Mouse (Mus musculus) inflammation-experienced regulatory T-cells, adult 6 months (primary cell): ENCODE data around the gene Gm20388. TPM values are rescaled to one million over a fixed set of nuclear protein-coding genes. Genes with fewer than 3 reads are reported as not detected.

ENCODE experiments used
- ATAC-seq: one replicate; pipeline ENCODE4 v1.8.0; 2017
- polyA plus RNA-seq, 3 experiments: library from polyadenylated mRNA; unstranded; fragments of 100-300 nt; shearing (Covaris generic); gene quantifications; one replicate each; pipeline ENCODE4 v1.2.1; 2017

The Gm20388 gene
- polyA plus RNA-seq, 3 experiments from 2014 or later: 10.8 to 14.1 (median 11.8) TPM

DNA sequence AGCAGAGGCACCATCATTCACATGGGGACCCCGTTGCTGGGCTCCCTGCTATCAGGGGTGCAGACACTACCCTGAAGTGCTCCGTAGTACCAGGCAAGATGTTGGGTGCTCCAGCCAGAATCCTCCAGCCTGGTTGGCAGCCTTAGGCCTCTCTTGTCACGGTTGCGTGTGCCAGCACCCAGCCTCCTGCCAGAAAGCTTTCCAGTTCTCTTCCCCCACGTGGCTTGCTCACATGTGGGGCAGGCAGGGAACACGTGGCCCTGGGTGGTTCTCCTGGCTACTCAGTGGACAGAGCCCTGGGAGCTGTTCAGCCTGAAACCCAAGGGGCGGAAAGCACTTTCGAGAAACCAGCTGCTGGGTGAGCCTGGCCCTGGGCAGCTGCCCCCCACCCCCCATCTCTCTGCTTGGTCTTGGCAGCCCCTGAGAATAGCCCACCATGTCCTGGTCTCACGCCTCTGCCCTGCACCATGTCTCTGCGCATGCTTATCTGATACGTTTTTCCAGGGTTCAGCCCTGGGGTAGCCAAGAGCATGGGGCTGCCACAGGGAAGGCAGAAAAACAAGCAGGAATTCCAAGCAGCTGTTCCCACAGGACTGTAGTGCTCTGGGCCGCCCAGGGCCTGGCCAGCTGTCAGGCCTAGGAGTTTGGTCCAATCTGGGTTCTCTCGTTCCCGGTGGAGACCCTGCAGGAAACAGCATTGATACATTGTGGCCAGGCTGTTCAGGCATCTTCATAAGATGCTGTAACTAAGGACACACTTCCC, 135.8 kb downstream of the Gm20388 start:
- no peak for ATAC-seq

DNA sequence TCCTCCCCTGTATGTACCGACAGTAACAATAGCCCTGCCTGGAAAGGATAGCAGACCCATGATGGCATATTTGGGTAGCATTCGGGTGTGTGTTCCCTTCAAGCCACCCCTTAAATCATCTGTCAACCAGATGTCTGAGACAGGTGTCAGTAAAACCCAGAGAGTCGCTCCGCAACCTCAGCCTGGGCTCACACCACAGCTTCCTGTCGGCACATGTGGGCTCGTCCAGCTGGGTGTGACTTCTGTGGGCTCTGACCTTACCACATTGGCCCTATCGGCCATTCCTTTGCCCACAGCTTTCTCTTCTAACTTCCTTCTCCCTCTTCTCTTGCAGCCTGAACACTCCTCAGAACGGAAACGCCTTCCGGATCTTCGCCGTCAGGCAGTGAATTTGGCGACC, 139.3 kb downstream of the Gm20388 start:
- peak; percentile 51 for ATAC-seq

DNA sequence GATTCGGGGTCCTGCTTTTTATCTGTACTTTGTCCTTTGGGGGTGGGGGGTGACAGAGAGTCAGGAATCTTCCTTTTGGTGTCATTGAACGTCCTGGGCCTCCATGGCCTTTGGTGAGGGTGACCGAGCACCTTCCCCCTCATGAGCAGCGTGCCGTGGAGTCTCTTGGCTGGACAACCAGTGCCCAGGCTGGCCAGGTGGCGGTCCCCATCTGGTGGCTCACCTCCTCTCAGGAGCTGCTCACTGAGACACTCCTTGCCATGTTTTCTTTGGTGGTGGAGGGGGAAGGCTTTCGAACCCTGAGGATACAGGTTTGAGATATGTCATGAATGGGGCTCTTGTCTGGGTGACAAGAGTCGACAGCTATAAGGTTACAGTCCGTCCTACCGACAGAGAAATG, 139.7 kb downstream of the Gm20388 start:
- no peak for ATAC-seq

DNA sequence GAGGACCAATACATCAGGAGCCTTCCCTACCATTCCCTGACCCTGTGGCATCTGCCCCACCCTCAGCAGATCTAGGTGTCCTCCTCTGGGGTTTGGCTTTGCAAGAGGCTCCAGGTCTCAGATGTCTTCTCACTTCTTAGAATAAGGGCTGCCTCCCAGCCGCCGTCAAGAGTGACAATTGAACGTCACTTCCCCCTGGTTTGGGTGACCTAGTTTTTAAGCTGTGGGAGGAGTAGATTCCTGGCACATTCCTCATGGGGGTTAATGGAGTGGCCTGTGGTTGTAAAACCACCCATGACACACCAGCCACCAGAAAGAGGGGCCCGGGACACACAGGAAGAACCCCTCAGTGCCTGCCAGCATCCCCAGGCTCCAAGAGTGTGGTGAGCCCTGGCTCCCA, 140.4 kb downstream of the Gm20388 start:
- peak; percentile 76 for ATAC-seq

DNA sequence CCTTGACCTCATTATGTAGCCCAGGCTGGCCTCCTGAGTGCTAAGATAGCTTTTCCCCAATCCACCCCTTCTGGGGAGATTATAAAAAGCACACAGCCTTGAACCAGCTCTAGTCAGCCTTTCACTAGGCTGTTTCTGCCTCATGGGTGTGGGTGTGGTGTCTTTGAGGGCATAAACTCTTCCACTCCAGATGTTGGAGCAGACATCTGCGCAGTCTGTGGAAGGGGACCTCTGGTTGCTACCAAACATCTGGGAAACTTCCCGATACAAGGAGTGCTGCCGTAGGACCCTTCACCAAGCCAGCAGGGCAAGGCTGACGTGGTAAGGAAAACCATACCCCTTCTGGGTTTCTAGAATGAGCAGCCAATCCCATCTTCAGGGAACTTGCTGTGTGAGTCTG, 141.3 kb downstream of the Gm20388 start:
- ATAC-seq: no peak

GRCm38 (mm10) chr8:120052318-120052717, 141.7 kb downstream of the Gm20388 start:
- ATAC-seq: no peak

GRCm38 (mm10) chr8:120054833-120055232, 144.2 kb downstream of the Gm20388 start:
- ATAC-seq: no peak

GRCm38 (mm10) chr8:120057078-120057477, 146.4 kb downstream of the Gm20388 start:
- no peak for ATAC-seq

DNA sequence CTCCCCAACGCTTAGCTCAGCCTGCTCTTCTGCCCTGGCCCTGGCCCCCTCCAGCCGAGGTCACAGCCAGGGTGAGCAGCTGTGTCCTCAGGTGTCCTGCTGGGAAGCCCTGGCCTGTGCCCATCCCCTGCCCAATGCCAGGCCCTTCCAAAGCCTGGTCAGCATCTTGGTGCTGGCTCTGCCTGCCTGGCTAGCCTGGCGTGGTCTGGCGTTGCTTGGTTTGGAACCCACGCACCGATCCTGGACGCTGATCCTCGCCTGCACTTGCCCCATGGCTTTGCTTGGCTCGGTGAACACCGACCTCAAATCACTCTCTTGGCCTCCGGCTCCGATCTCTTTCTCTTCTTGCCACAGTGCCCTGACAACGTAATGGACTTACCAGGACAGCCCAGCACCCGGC, 152.1 kb downstream of the Gm20388 start:
- ATAC-seq: no peak

GRCm38 (mm10) chr8:120063326-120063725, 152.7 kb downstream of the Gm20388 start:
- peak; percentile 77 for ATAC-seq

GRCm38 (mm10) chr8:120065611-120066010, 155.0 kb downstream of the Gm20388 start:
- ATAC-seq: no peak

DNA sequence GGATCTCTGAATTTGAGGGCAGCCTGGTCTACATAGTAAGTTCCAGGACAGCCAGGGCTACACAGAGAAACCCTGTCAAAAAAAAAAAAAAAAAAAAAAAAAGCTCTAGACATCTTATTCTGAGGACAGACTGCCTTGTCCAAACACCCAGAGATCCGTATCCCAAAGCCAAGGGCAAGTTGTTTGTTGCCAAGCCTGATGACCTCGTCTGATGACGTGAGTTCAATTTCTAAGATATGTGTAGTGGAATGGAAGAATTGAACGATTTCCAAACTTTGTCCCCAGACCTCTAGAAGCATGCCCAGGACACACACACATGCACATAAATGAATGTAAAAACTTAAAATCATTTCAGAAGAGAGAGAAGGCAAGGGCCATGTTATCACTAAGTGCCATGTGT, 155.6 kb downstream of the Gm20388 start:
- no peak for ATAC-seq

- ATAC-seq: peak; percentile 60
These were observed 157.5 kb downstream of the Gm20388 start for GRCm38 (mm10) chr8:120067936-120068668.

- ATAC-seq: no peak
These were observed 161.0 kb downstream of the Gm20388 start for GRCm38 (mm10) chr8:120071684-120072083.

- ATAC-seq: no peak
These were observed 161.6 kb downstream of the Gm20388 start for GRCm38 (mm10) chr8:120072259-120072658.

- no peak for ATAC-seq
These were observed 162.2 kb downstream of the Gm20388 start for GRCm38 (mm10) chr8:120072827-120073226.

GRCm38 (mm10) chr8:120074516-120074915, 163.9 kb downstream of the Gm20388 start:
- no peak for ATAC-seq

DNA sequence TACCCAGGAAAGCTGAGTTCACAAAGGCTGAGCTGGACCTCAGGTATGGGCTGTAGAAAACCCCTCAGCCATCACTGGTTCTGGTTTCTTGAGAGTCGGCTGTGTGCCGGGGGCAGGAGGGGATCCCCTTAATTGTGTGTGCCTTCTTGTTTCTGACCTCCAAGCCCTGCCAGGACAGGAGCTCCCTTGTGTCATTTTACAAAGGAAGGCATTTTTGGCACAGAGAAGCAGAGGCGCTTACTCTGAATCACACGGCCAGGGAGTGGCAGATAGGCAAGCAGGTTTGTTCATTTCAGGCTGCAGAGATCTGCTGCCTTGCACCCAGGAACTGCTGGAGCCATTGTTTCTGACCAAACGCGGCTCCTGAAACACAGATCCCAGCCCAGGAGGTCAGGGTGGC, 164.7 kb downstream of the Gm20388 start:
- no peak for ATAC-seq

DNA sequence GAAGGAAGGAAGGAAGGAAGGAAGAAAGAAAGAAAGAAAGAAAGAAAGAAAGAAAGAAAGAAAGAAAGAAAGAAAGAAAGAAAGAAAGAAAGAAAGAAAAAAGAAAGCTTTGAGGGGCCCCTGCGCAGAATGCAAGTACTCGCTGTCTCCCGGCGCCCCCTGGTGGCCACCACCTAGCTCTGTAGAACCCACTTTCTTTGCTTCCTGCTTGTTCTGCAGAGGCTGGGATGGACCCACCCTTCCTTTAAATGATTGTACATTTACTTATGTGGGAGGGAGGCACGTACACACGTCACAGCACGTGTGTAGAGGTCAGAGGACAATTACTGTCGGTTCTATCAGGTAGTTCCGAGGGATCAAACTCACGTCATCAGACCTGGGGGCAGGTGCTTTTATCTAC, 167.4 kb downstream of the Gm20388 start:
- ATAC-seq: peak; percentile 74

GRCm38 (mm10) chr8:120079361-120079760, 168.7 kb downstream of the Gm20388 start:
- no peak for ATAC-seq

DNA sequence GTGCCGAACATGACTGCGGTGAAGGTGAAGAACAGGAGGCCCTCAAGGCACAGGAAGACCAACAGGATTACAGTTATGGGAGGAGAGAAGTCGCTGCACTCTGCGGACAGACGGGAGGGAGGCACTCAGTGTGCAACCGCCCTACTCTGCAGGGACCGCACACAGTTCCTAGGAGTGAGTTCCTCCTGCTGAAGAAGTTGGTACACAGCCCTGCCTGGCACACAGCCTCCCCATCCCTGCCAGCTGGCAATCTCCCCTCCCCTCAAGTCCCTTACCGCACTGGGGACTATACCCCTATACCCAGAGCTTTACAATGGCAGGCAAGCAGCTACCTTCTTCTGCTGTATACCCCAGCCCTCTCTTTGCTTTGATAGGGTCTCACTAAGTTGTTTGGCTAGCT, 172.6 kb downstream of the Gm20388 start:
- no peak for ATAC-seq

DNA sequence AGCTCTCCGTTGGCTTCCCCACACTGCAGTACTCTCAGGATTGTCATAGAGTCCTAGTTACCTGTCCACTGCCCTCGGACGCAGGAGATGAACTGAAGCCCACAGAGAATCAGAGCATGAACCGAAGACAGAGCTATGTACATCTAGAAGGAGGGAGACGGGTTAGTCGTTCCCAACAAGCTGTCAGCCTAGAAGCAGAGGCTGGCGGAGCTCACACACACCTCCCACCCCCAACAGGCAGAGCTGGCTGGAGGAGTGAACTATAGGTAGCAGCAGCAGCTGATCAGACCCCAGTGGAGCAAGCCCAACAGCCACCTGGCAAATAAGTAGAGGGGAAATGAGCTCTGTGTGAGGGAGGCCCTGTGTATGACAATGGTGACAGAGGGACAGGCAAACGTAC, 174.1 kb downstream of the Gm20388 start:
- no peak for ATAC-seq

GRCm38 (mm10) chr8:120089511-120089910, 178.9 kb downstream of the Gm20388 start:
- ATAC-seq: no peak

DNA sequence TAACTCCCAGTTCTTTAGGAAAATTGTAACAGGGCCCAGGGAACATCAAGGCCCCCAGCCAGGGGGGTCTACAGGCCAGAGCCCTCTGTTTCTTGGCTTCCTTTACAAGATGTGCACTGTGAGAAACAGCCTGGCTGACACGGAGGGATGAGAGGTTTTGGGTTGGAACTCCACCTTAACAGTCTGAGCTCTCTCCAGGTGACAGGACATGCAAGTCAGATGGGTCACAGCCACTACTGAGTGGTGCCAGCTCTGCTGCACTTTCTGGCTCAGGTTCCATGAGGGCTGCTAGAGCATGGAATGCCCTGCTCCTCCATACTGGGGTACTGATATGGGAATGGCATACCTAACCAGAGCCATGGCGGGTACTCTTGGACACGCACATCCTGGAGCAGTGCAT, 180.4 kb downstream of the Gm20388 start:
- no peak for ATAC-seq
